Mouse (Mus musculus) neural tube, embryonic 12.5 days (tissue): ENCODE data around the gene Gpkow. TPM values are rescaled to one million over a fixed set of nuclear protein-coding genes. Genes with fewer than 3 reads are reported as not detected.
A peak's percentile ranks its signal among the peaks of the same experiment; 100 is the strongest.

Experiments used
- ATAC-seq: fragments of 200-750 bp; cut with Nextera tagmentation; 2 replicates; pipeline ENCODE4 v1.8.0; 2017; ENCODE audit warnings: low read depth, mild to moderate bottlenecking, moderate TSS enrichment, moderate library complexity; ENCODE audit not compliant: low FRiP score
- H3K27ac ChIP-seq: fragments of 300-500 bp; sonication (generic); 2 replicates; pipeline ENCODE4 v1.5.1; 2016
- H3K27me3 ChIP-seq: fragments of 300-500 bp; sonication (generic); replicated peaks from 2 replicates; pipeline ENCODE4 v1.6.1; 2016; ENCODE audit warnings: mild to moderate bottlenecking
- H3K36me3 ChIP-seq: fragments of 300-500 bp; sonication (generic); 2 replicates; pipeline ENCODE4 v1.6.1; 2016; ENCODE audit warnings: mild to moderate bottlenecking
- H3K4me1 ChIP-seq: fragments of 300-500 bp; sonication (generic); 2 replicates; pipeline ENCODE4 v1.6.1; 2016
- H3K4me2 ChIP-seq: fragments of 300-500 bp; sonication (generic); replicated peaks from 2 replicates; pipeline ENCODE4 v1.6.1; 2016; ENCODE audit warnings: mild to moderate bottlenecking
- H3K4me3 ChIP-seq: fragments of 300-500 bp; sonication (generic); 2 replicates; pipeline ENCODE4 v1.5.1; 2016
- H3K9ac ChIP-seq: fragments of 300-500 bp; sonication (generic); 2 replicates; pipeline ENCODE4 v1.6.1; 2016; ENCODE audit warnings: mild to moderate bottlenecking
- H3K9me3 ChIP-seq: fragments of 300-500 bp; sonication (generic); 2 replicates; pipeline ENCODE4 v1.6.1; 2016; ENCODE audit warnings: mild to moderate bottlenecking
- WGBS: fragments of 180-500 bp; shearing (Covaris S2); methylation state at CpG from one replicate; pipeline ENCODE4 v1.1.7; 2016; 5-methylcytosine and 5-hydroxymethylcytosine counted together
- polyA plus RNA-seq: library from polyadenylated mRNA; unstranded; fragments of >200 nt; fragmentation: Nextera tagmentation; extraction: Ambion mirVana; gene quantifications from 2 replicates; pipeline ENCODE4 v1.2.1, GENCODE M21; 2016

Gene Gpkow
- polyA plus RNA-seq, 1 experiment from 2014 or later, result 46.6 TPM

GRCm38 (mm10) chrX:7672739-7673138 is 24.2 kb upstream of the Gpkow start:
- no peak overlapping the region for H3K9ac ChIP-seq
- WGBS, result 50% methylated on average over 6 of the region's 6 CpGs
- ATAC-seq, result no peak
- no peak overlapping the region for H3K27ac ChIP-seq
- H3K9me3 ChIP-seq, result no peaks in the 10 kb centered on the region
- no peaks in the 10 kb centered on the region for H3K4me1 ChIP-seq
- no peak overlapping the region for H3K4me2 ChIP-seq
- H3K36me3 ChIP-seq, result no peaks in the 10 kb centered on the region
- no peak overlapping the region for H3K4me3 ChIP-seq
- H3K27me3 ChIP-seq, result no peaks in the 10 kb centered on the region

DNA sequence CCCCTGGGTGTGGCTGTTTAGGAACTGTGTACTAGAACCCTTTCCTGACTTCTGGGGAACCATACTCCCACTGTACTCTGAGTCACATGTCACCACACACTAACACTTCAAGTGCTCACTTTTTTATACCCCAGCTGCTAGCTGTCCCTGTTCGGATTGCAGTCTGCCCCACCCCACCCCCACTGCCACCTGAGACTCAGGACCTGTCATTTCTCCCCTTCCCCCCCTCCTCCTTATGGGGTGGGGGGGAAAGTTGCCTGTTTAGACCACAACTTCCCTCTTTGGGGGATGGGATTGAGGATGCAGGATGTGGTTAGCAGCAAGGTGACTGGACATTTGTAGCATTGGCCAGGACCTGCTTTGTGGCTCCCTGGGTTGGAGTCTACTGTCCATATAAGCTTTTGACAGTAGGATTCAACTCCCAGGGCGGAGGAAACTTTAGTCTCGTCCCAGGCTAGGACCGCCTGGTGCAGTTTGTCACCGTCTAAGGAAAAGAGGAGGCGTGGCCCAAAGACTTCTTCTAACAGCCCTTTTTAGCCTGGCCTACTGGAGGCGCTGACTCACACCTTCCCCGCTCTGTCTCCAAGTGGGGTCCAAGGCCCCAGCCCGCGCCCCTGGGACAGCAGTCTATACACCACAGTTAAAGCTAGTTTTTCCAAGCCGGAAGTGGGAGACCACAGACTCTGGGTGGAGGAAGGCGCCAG is 23.2 kb upstream of the Gpkow start:
- H3K4me1 ChIP-seq, result no peaks in the 10 kb centered on the region
- no peaks in the 10 kb centered on the region for H3K9me3 ChIP-seq
- no peak overlapping the region for H3K27ac ChIP-seq
- H3K4me2 ChIP-seq, result no peak overlapping the region
- 35% methylated on average over 12 of the region's 12 CpGs for WGBS
- H3K27me3 ChIP-seq, result no peaks in the 10 kb centered on the region
- H3K4me3 ChIP-seq, result no peak overlapping the region
- ATAC-seq, result no peak
- H3K9ac ChIP-seq, result no peak overlapping the region
- no peaks in the 10 kb centered on the region for H3K36me3 ChIP-seq

DNA sequence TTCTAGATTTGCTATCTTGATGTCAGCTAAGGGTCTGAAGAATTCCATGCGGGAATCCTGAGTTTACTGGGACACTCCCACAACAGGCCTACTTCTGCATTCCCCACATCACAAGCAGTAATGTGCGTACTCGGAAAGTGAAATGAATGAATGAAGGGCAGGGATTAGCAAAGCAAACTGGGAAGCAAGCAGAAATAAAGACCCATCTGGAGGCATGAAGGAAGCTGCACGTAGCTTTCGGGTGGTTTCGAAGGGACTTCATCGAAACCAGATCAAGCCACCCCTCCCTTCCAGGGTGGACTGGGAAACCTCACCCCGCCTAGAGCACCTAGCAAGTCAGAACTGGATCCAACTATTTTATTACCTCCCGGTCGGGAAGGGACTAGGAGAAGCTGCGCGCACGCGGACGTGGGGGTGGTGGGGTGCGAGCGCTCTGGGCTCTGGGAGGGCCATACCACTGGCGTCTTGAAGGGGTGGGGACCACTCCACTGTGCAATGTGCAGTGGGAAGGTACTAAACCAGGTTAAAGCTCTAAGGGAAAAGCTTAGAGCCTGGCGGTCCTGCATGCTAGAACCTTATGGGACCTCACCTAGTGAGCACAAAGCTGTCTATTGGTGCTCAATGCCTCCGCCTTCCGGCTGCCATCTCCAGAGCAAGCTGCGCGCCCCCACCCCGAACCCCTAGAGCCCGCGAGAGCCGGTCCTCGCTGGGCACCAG is 22.5 kb upstream of the Gpkow start:
- H3K9me3 ChIP-seq, result no peaks in the 10 kb centered on the region
- ATAC-seq, result no peak
- no peaks in the 10 kb centered on the region for H3K27me3 ChIP-seq
- no peak overlapping the region for H3K9ac ChIP-seq
- H3K4me2 ChIP-seq, result peak overlapping the region; percentile 46
- H3K4me3 ChIP-seq, result 0 out of 2 replicates have a peak overlapping the region, but pooled peaks have one; percentile 9
- H3K4me1 ChIP-seq, result no peaks in the 10 kb centered on the region
- no peak overlapping the region for H3K27ac ChIP-seq
- no peaks in the 10 kb centered on the region for H3K36me3 ChIP-seq
- 35% methylated on average over 28 of the region's 28 CpGs for WGBS

DNA sequence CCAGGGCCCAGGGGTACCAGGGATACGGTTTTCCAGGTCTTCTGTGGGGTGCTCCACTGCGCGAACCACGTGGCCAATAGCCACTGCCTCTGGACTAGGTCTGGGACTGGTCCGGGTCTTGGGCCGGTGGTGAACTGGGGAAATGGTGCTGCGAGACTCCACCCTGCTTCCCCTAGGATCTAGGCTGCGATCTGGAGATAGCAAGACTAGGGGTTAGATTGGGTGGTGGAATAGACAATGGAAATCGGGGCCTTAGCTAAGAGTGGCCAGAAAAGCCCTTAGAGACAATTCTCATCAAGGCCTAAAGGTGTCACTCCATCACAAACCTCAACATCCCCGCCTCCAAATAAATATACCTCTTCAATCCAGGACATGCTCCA is 21.9 kb upstream of the Gpkow start:
- Histone ChIP-seq H3K36me3 (no peaks in the 10 kb centered on the region), H3K9me3 (no peaks in the 10 kb centered on the region), H3K27ac (no peak overlapping the region), H3K4me3 (0 out of 2 replicates have a peak overlapping the region, but pooled peaks have one; percentile 9), H3K9ac (no peak overlapping the region), H3K4me1 (no peaks in the 10 kb centered on the region), H3K27me3 (no peaks in the 10 kb centered on the region), H3K4me2 (peak overlapping the region; percentile 46)
- no peak for ATAC-seq
- 39% methylated on average over 10 of the region's 10 CpGs for WGBS

- H3K4me2 ChIP-seq, result no peak overlapping the region
- H3K27ac ChIP-seq, result no peak overlapping the region
- no peaks in the 10 kb centered on the region for H3K9me3 ChIP-seq
- no peak overlapping the region for H3K9ac ChIP-seq
- H3K4me3 ChIP-seq, result no peak overlapping the region
- H3K36me3 ChIP-seq, result no peaks in the 10 kb centered on the region
- WGBS, result 50% methylated on average over 3 of the region's 3 CpGs
- ATAC-seq, result no peak
- no peaks in the 10 kb centered on the region; the same call in 1 of the 2 replicates for H3K27me3 ChIP-seq
- no peaks in the 10 kb centered on the region for H3K4me1 ChIP-seq
Measured at GRCm38 (mm10) chrX:7678986-7679385, 17.9 kb upstream of the Gpkow start.

GRCm38 (mm10) chrX:7679405-7680056 is 17.4 kb upstream of the Gpkow start:
- WGBS, result 23% methylated on average over 27 of the region's 27 CpGs
- Histone ChIP-seq H3K27me3 (no peaks in the 10 kb centered on the region; the same call in 1 of the 2 replicates), H3K4me3 (0 out of 2 replicates have a peak overlapping the region, but pooled peaks have one; percentile 2)

GRCm38 (mm10) chrX:7680057-7680412 is 16.9 kb upstream of the Gpkow start:
- H3K36me3 ChIP-seq, result no peaks in the 10 kb centered on the region
- peak overlapping the region; percentile 53 for H3K4me2 ChIP-seq
- H3K4me1 ChIP-seq, result no peaks in the 10 kb centered on the region
- ATAC-seq, result peak; percentile 54; the same call in 1 of the 2 replicates
- no peaks in the 10 kb centered on the region; the same call in 1 of the 2 replicates for H3K27me3 ChIP-seq
- H3K9ac ChIP-seq, result no peak overlapping the region
- H3K9me3 ChIP-seq, result no peaks in the 10 kb centered on the region
- WGBS, result 18% methylated on average over 12 of the region's 12 CpGs
- H3K27ac ChIP-seq, result no peak overlapping the region
- H3K4me3 ChIP-seq, result 0 out of 2 replicates have a peak overlapping the region, but pooled peaks have one; percentile 2

More at GRCm38 (mm10) chrX:7679405-7680056, 17.4 kb upstream of the Gpkow start:
- ATAC-seq, result peak; percentile 91
- H3K9ac ChIP-seq, result no peak overlapping the region
- no peaks in the 10 kb centered on the region for H3K36me3 ChIP-seq
- peak overlapping the region; percentile 53 for H3K4me2 ChIP-seq
- no peaks in the 10 kb centered on the region for H3K4me1 ChIP-seq
- no peak overlapping the region for H3K27ac ChIP-seq
- H3K9me3 ChIP-seq, result no peaks in the 10 kb centered on the region

DNA sequence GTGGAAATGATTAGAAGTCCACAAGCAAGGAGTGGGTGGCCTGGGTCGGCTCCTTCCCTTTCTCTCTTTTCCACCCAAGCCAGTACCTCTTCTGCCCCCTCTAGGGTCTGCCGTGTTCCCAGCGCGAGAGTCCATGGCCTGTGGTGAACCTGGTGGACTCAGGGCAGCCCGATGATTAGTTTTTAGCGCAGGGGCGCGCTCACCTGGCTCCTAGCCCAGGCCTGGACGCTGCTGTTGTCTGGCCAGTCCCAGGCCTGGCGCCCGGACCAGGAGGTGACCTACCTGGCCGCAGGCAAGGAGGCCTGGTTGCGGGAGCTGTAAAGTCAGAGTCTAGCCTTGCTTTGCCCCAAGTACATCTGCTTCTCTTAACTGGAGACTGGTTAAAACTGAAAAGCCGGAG is 16.1 kb upstream of the Gpkow start, which contains the start of gene Magix:
Magix (minus strand) TSS at position 388 of the 400 bp plus-strand sequence.
- H3K27me3 ChIP-seq, result no peaks in the 10 kb centered on the region; the same call in 1 of the 2 replicates
- peak within 1 kb of the TSS; percentile 53 for H3K4me2 ChIP-seq
- H3K9me3 ChIP-seq, result no peaks in the 10 kb centered on the region
- WGBS, result 74% methylated on average over 14 of the region's 14 CpGs
- no peak for ATAC-seq
- no peaks in the 10 kb centered on the region for H3K4me1 ChIP-seq
- H3K4me3 ChIP-seq, result no peak within 1 kb of the TSS
- no peaks in the 10 kb centered on the region for H3K36me3 ChIP-seq
- no peak within 1 kb of the TSS for H3K27ac ChIP-seq
- H3K9ac ChIP-seq, result no peak within 1 kb of the TSS

DNA sequence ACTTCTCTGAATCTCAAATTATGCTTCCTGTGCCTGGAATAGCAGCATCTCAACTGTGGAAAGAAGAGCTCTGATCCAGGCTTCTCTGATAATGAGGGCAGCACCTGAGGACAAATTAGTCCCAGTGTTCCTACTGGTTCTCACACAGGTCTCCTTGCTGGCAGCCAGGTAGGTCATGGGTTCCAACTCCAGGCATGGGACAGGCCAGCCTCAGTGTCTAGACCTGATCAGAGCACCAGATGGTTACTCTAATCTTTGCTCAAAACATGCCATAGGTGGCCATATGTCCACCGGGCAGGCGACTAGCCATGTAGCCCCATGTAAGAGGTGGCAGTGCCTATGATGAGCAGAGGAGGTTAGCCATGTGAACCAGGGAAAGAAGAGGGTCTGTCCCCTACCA is 8.6 kb upstream of the Gpkow start:
- H3K9me3 ChIP-seq, result no peaks in the 10 kb centered on the region
- no peak overlapping the region for H3K27ac ChIP-seq
- H3K4me3 ChIP-seq, result no peak overlapping the region
- H3K27me3 ChIP-seq, result no peaks in the 10 kb centered on the region
- no peak overlapping the region for H3K4me2 ChIP-seq
- no peak for ATAC-seq
- 98% methylated on average over 2 of the region's 2 CpGs for WGBS
- H3K36me3 ChIP-seq, result no peaks in the 10 kb centered on the region
- no peaks in the 10 kb centered on the region for H3K4me1 ChIP-seq
- no peak overlapping the region for H3K9ac ChIP-seq

DNA sequence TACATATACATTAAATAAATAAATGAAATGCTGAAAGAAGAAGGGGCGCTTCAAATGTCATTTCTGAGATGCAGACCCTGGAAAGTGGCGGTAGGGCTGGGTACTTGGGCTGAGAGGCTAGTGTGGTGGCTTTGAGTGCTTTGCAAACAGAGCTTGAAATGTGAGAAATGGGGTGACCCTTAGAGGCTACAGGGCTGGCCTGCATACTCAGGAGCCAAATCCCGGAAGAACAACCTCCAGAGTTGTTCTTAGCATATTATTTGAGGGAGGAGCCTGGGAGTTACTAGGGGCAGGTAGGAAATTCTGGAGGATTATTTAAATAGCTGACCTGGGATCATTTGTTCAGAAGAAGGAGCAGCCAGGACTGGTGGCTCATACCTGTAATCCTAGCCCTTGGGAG is 6.4 kb upstream of the Gpkow start:
- Histone ChIP-seq H3K27ac (no peak overlapping the region), H3K36me3 (no peaks in the 10 kb centered on the region), H3K4me1 (no peaks in the 10 kb centered on the region), H3K27me3 (no peaks in the 10 kb centered on the region), H3K9ac (no peak overlapping the region), H3K9me3 (no peaks in the 10 kb centered on the region), H3K4me3 (no peak overlapping the region), H3K4me2 (no peak overlapping the region)
- 69% methylated on average over 3 of the region's 3 CpGs for WGBS
- ATAC-seq, result no peak

DNA sequence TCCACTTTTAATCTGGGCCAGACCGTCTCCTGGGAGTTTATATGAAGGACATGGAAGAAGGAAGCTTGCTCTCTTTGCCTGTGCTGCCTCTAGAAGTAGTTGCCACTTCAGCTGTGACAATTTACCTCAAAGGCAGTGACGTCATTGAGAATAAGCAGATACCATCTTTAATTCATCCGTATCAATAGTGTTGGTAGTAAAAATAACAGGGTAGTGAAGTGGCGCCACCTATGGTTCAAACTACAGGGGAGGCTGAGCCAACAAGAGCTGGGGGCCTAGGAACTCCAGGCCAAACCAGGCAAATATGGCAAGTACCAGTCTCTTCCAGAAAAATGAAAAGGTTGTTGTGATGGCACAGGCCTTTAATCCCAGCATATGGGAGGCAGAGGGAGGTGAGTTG is 4.1 kb upstream of the Gpkow start:
- Histone ChIP-seq H3K4me2 (no peak overlapping the region), H3K4me3 (no peak overlapping the region), H3K4me1 (no peaks in the 10 kb centered on the region), H3K27ac (no peak overlapping the region), H3K9me3 (no peaks in the 10 kb centered on the region), H3K27me3 (no peaks in the 10 kb centered on the region), H3K36me3 (no peaks in the 10 kb centered on the region), H3K9ac (no peak overlapping the region)
- ATAC-seq, result no peak
- 43% methylated on average over 4 of the region's 4 CpGs for WGBS

DNA sequence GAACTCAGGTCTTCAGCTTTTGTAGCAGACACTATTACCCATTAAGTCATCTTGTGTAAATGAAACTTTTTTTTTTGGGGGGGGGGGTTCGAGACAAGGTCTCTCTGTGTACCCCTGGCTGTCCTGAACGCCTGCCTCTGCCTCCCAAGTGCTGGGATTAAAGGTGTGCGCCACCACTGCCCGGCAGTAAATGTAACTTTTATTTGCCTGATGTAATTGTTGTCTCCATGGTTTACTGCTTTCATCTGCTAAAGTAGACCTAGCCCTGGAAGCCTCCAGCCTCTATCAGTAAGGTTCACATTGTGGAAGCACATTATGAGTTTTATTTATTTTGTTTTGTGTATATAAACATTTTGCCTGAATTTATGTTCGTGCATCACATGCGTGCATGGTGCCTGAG is 411 bp upstream of the Gpkow start:
- 36% methylated on average over 6 of the region's 6 CpGs for WGBS
- H3K27me3 ChIP-seq, result no peaks in the 10 kb centered on the region
- ATAC-seq, result peak; percentile 33
- no peak overlapping the region for H3K27ac ChIP-seq
- no peaks in the 10 kb centered on the region for H3K9me3 ChIP-seq
- H3K4me2 ChIP-seq, result peak overlapping the region; percentile 44
- H3K4me3 ChIP-seq, result peak overlapping the region; percentile 47; the same call in 1 of the 2 replicates
- no peaks in the 10 kb centered on the region for H3K4me1 ChIP-seq
- no peaks in the 10 kb centered on the region; the same call in 1 of the 2 replicates for H3K36me3 ChIP-seq
- H3K9ac ChIP-seq, result no peak overlapping the region
